Mouse (Mus musculus) kidney, embryonic 16.5 days (tissue): ENCODE results near the gene Gemin7. TPM values are rescaled to one million over a fixed set of nuclear protein-coding genes. Genes with fewer than 3 reads are reported as not detected.
"Not testable (repeated sequence)": the region's sequence is repeated elsewhere in the genome, so short reads cannot be mapped to it uniquely, and the experiment has no call there.

Source experiments
- ATAC-seq: fragments of 200-750 bp; cut with Nextera tagmentation; 2 replicates; pipeline ENCODE4 v1.8.0; 2017; ENCODE audit warnings: moderate TSS enrichment; ENCODE audit not compliant: low FRiP score, low TSS enrichment
- H3K27ac ChIP-seq: fragments of 300-500 bp; sonication (generic); 2 replicates; pipeline ENCODE4 v1.5.1; 2014; ENCODE audit warnings: low read length
- H3K27me3 ChIP-seq: fragments of 300-500 bp; sonication (generic); 2 replicates; pipeline ENCODE4 v1.6.1; 2014; ENCODE audit warnings: low read length, control low read depth, mixed read lengths; ENCODE audit not compliant: insufficient read depth
- H3K36me3 ChIP-seq: fragments of 300-500 bp; sonication (generic); 2 replicates; pipeline ENCODE4 v1.6.1; 2014; ENCODE audit warnings: low read length, control low read depth, mixed read lengths; ENCODE audit not compliant: insufficient read depth
- H3K4me1 ChIP-seq: fragments of 300-500 bp; sonication (generic); 2 replicates; pipeline ENCODE4 v1.6.1; 2014; ENCODE audit warnings: low read length, control low read depth, mixed read lengths; ENCODE audit not compliant: insufficient read depth
- H3K4me2 ChIP-seq: fragments of 300-500 bp; sonication (generic); replicated peaks from 2 replicates; pipeline ENCODE4 v1.6.1; 2014; ENCODE audit warnings: low read depth, low read length
- H3K4me3 ChIP-seq: fragments of 300-500 bp; sonication (generic); 2 replicates; pipeline ENCODE4 v1.5.1; 2014; ENCODE audit warnings: mild to moderate bottlenecking, low read length
- H3K9ac ChIP-seq: fragments of 300-500 bp; sonication (generic); replicated peaks from 2 replicates; pipeline ENCODE4 v1.6.1; 2014; ENCODE audit warnings: low read length
- H3K9me3 ChIP-seq: fragments of 300-500 bp; sonication (generic); 2 replicates; pipeline ENCODE4 v1.6.1; 2016; ENCODE audit warnings: low read length, control low read depth
- WGBS: fragments of 180-500 bp; shearing (Covaris S2); extraction: QIAGEN DNeasy Blood & Tissue Kit; methylation state at CpG from one replicate; pipeline ENCODE4 v1.1.7; 2014; 5-methylcytosine and 5-hydroxymethylcytosine counted together
- polyA plus RNA-seq: library from polyadenylated mRNA; unstranded; fragments of >200 nt; fragmentation: Nextera tagmentation; extraction: Ambion mirVana; gene quantifications from 2 replicates; pipeline ENCODE4 v1.2.1, GENCODE M21; 2015

Gene Gemin7
- polyA plus RNA-seq, 1 experiment from 2014 or later: 183 TPM

GRCm38 (mm10) chr7:19604606-19605214 lies 27.3 kb upstream of the Gemin7 start:
- H3K27me3 ChIP-seq: not testable (repeated sequence)
- peak overlapping the region; percentile 8; the same call in 1 of the 2 replicates for H3K27ac ChIP-seq

GRCm38 (mm10) chr7:19603849-19604605 lies 26.6 kb upstream of the Gemin7 start, which contains the start of gene Clasrp:
TSS of gene Clasrp (minus strand) at chr7:19604486.
- ATAC-seq: peak; percentile 95
- peaks cover 29% of the 10 kb centered on the region for H3K36me3 ChIP-seq
- H3K4me2 ChIP-seq: peak within 1 kb of the TSS; percentile 82
- under 1% methylated on average over 57 of the region's 57 CpGs for WGBS
- H3K27me3 ChIP-seq: no peaks in the 10 kb centered on the region
- peak within 1 kb of the TSS; percentile 80 for H3K27ac ChIP-seq
- no peaks in the 10 kb centered on the region for H3K9me3 ChIP-seq
- H3K9ac ChIP-seq: peak within 1 kb of the TSS; percentile 97
- H3K4me3 ChIP-seq: peak within 1 kb of the TSS; percentile 100
- H3K4me1 ChIP-seq: peaks cover 17% of the 10 kb centered on the region

More at GRCm38 (mm10) chr7:19604606-19605214, 27.3 kb upstream of the Gemin7 start:
- WGBS: 57% methylated on average over 10 of the region's 10 CpGs
- Histone ChIP-seq H3K9ac (peak overlapping the region; percentile 97; the same call in 1 of the 2 replicates), H3K4me1 (peaks cover 17% of the 10 kb centered on the region), H3K4me3 (peak overlapping the region; percentile 100), H3K4me2 (peak overlapping the region; percentile 82), H3K36me3 (peaks cover 23% of the 10 kb centered on the region)
- peak; percentile 2; the same call in 1 of the 2 replicates for ATAC-seq
- not testable (repeated sequence) for H3K9me3 ChIP-seq

- no peak overlapping the region for H3K27ac ChIP-seq
- WGBS: 75% methylated on average over 12 of the region's 12 CpGs
- peak overlapping the region; percentile 100 for H3K4me3 ChIP-seq
- peaks cover 17% of the 10 kb centered on the region for H3K4me1 ChIP-seq
- H3K9me3 ChIP-seq: no peaks in the 10 kb centered on the region
- H3K36me3 ChIP-seq: peaks cover 33% of the 10 kb centered on the region
- no peaks in the 10 kb centered on the region for H3K27me3 ChIP-seq
- H3K4me2 ChIP-seq: peak overlapping the region; percentile 82
- ATAC-seq: no peak
- peak overlapping the region; percentile 97 for H3K9ac ChIP-seq
These were observed 25.7 kb upstream of the Gemin7 start for GRCm38 (mm10) chr7:19603055-19603454.

GRCm38 (mm10) chr7:19600562-19600961 lies 23.2 kb upstream of the Gemin7 start:
- ATAC-seq: no peak

GRCm38 (mm10) chr7:19593061-19593730 lies 15.8 kb upstream of the Gemin7 start:
- no peak overlapping the region for H3K9ac ChIP-seq
- H3K4me3 ChIP-seq: no peak overlapping the region
- H3K27me3 ChIP-seq: no peaks in the 10 kb centered on the region
- H3K27ac ChIP-seq: no peak overlapping the region
- H3K9me3 ChIP-seq: no peaks in the 10 kb centered on the region
- H3K4me2 ChIP-seq: no peak overlapping the region
- ATAC-seq: no peak
- no peaks in the 10 kb centered on the region for H3K4me1 ChIP-seq
- H3K36me3 ChIP-seq: peaks cover 63% of the 10 kb centered on the region
- 85% methylated on average over 10 of the region's 10 CpGs for WGBS

More at GRCm38 (mm10) chr7:19600562-19600961, 23.2 kb upstream of the Gemin7 start:
- H3K4me3 ChIP-seq: no peak overlapping the region
- H3K36me3 ChIP-seq: peaks cover 37% of the 10 kb centered on the region
- H3K27ac ChIP-seq: no peak overlapping the region
- peaks cover 17% of the 10 kb centered on the region for H3K4me1 ChIP-seq
- no peaks in the 10 kb centered on the region for H3K27me3 ChIP-seq
- 67% methylated on average over 5 of the region's 5 CpGs for WGBS
- H3K4me2 ChIP-seq: no peak overlapping the region
- no peak overlapping the region for H3K9ac ChIP-seq
- no peaks in the 10 kb centered on the region for H3K9me3 ChIP-seq

GRCm38 (mm10) chr7:19589917-19590316 lies 12.5 kb upstream of the Gemin7 start:
- H3K4me3 ChIP-seq: no peak overlapping the region
- ATAC-seq: 0 out of 2 replicates have a peak, but pooled peaks have one; percentile 15
- 53% methylated on average over 3 of the region's 3 CpGs for WGBS

GRCm38 (mm10) chr7:19589207-19589606 lies 11.8 kb upstream of the Gemin7 start:
- H3K4me1 ChIP-seq: no peaks in the 10 kb centered on the region
- no peaks in the 10 kb centered on the region for H3K9me3 ChIP-seq
- H3K36me3 ChIP-seq: peaks cover 92% of the 10 kb centered on the region
- H3K9ac ChIP-seq: no peak overlapping the region
- no peak overlapping the region for H3K27ac ChIP-seq
- no peak overlapping the region for H3K4me3 ChIP-seq
- H3K27me3 ChIP-seq: no peaks in the 10 kb centered on the region
- 58% methylated on average over 3 of the region's 3 CpGs for WGBS
- no peak for ATAC-seq
- H3K4me2 ChIP-seq: no peak overlapping the region

More at GRCm38 (mm10) chr7:19589917-19590316, 12.5 kb upstream of the Gemin7 start:
- no peaks in the 10 kb centered on the region for H3K9me3 ChIP-seq
- H3K27me3 ChIP-seq: no peaks in the 10 kb centered on the region
- no peaks in the 10 kb centered on the region for H3K4me1 ChIP-seq
- H3K27ac ChIP-seq: no peak overlapping the region
- H3K9ac ChIP-seq: no peak overlapping the region
- no peak overlapping the region for H3K4me2 ChIP-seq
- H3K36me3 ChIP-seq: peaks cover 88% of the 10 kb centered on the region

- 78% methylated on average over 46 of the region's 46 CpGs for WGBS
- Histone ChIP-seq H3K4me3 (no peak overlapping the region), H3K4me1 (no peaks in the 10 kb centered on the region), H3K36me3 (peaks cover 96% of the 10 kb centered on the region), H3K9ac (no peak overlapping the region), H3K27ac (no peak overlapping the region), H3K27me3 (no peaks in the 10 kb centered on the region), H3K9me3 (no peaks in the 10 kb centered on the region), H3K4me2 (no peak overlapping the region)
- ATAC-seq: no peak
These were observed 8.9 kb upstream of the Gemin7 start for GRCm38 (mm10) chr7:19586269-19586668.

- Histone ChIP-seq H3K4me2 (no peak overlapping the region), H3K27me3 (peaks cover 30% of the 10 kb centered on the region), H3K9ac (no peak overlapping the region), H3K9me3 (no peaks in the 10 kb centered on the region), H3K4me3 (no peak overlapping the region), H3K27ac (no peak overlapping the region), H3K4me1 (peaks cover 16% of the 10 kb centered on the region), H3K36me3 (peaks cover 54% of the 10 kb centered on the region)
- no peak for ATAC-seq
- 90% methylated on average over 8 of the region's 8 CpGs for WGBS
These were observed 3.2 kb upstream of the Gemin7 start for GRCm38 (mm10) chr7:19580634-19581033.
